26 mouse cellular contexts compared by ENCODE assay signal in the genomic region with DNA sequence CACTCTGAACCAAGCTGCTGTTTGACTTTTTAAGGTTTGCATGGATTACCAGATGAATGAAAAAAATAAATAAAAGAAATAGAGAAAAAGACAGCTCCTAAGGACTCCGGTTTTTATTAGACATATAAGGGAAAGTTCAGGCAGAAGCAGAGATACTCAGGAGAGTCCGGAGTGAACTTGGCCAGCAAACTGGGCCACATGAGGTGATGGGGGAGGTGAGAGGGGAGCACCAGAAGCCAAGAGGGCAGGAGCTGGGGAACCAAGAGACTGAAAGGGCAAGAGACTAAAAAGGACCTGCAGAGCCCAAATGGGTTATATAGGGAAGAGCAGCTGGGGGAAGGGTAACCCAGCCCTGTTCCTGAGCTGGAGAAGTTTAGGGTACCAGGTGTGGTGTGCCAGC. TPM values are rescaled to one million over a fixed set of nuclear protein-coding genes. Genes with fewer than 3 reads are reported as not detected.
DNase-seq lines count a peak whose midpoint lies in the region; ATAC-seq lines count a peak whose summit lies in the region.
"Had no signal": no experiment of that assay in that cellular context is flagged by ENCODE, and none has a peak within 500 bp of the region (broad histone marks: within the 10 kb centered on the region; RNA-seq: fewer than 3 reads in every experiment).

No protein-coding gene starts in this region.

- no peak overlapping the region for H3K27ac ChIP-seq in forebrain, embryonic 11.5 days (ENCODE audit: low read depth, low read length)
- H3K27ac ChIP-seq in forebrain, embryonic 15.5 days (replicated peaks), result no peak overlapping the region
- no peak overlapping the region for H3K27ac ChIP-seq in midbrain, embryonic 11.5 days (ENCODE audit: low read depth, low read length)
- H3K27ac ChIP-seq in midbrain, embryonic 13.5 days, result no peak overlapping the region
- peak overlapping the region; percentile 93 for H3K27ac ChIP-seq in brown adipose tissue, adult 24 weeks (replicated peaks; ENCODE audit: low read depth, low read length)
- H3K27ac ChIP-seq: embryonic facial prominence, embryonic 13.5 days; embryonic facial prominence, embryonic 15.5 days; forebrain, embryonic 10.5 days; forebrain, embryonic 13.5 days had no signal

- H3K9me3 ChIP-seq in forebrain, embryonic 11.5 days (ENCODE audit: control insufficient read depth, low read length), result no peaks in the 10 kb centered on the region; the same call in 1 of the 2 replicates
- H3K9me3 ChIP-seq in forebrain, embryonic 15.5 days, result no peaks in the 10 kb centered on the region
- no peaks in the 10 kb centered on the region; the same call in 1 of the 2 replicates for H3K9me3 ChIP-seq in midbrain, embryonic 11.5 days (ENCODE audit: control insufficient read depth, low read length)
- H3K9me3 ChIP-seq in midbrain, embryonic 13.5 days, result peaks cover 10% of the 10 kb centered on the region; the same call in 1 of the 2 replicates
- H3K9me3 ChIP-seq: embryonic facial prominence, embryonic 15.5 days; forebrain, embryonic 13.5 days had no signal

- H3K4me2 ChIP-seq in forebrain, embryonic 11.5 days (ENCODE audit: low read depth, low read length, severe bottlenecking), result no peak overlapping the region
- no peak overlapping the region for H3K4me2 ChIP-seq in forebrain, embryonic 15.5 days (replicated peaks)
- H3K4me2 ChIP-seq in midbrain, embryonic 11.5 days, result no peak overlapping the region
- H3K4me2 ChIP-seq in midbrain, embryonic 13.5 days (replicated peaks), result no peak overlapping the region
- H3K4me2 ChIP-seq: embryonic facial prominence, embryonic 13.5 days; embryonic facial prominence, embryonic 15.5 days; forebrain, embryonic 13.5 days had no signal

- peak; percentile 59 for DNase-seq in adrenal gland, postnatal 10 days
- DNase-seq in adrenal gland, postnatal 25 days, result no peak
- DNase-seq in forebrain, embryonic 11.5 days (ENCODE audit: low spot score), result peak; percentile 28
- peak; percentile 12 for DNase-seq in midbrain, embryonic 11.5 days (ENCODE audit: low spot score, missing footprints)
- no peak for DNase-seq in frontal cortex, adult 2 months (ENCODE audit: extremely low spot score in 1 of 2, low spot score in 1 of 2)
- DNase-seq: cerebellum, adult 11 months; cerebellum, adult 18-20 months; cerebellum, adult 8-10 months; cerebellum, adult 9-11 months; cerebellum, postnatal 14 days; cerebellum, postnatal 36 days; embryo, embryonic 11 days had no signal

- no peak overlapping the region for H3K9ac ChIP-seq in forebrain, embryonic 11.5 days (ENCODE audit: low read length)
- no peak overlapping the region for H3K9ac ChIP-seq in forebrain, embryonic 15.5 days (replicated peaks)
- H3K9ac ChIP-seq in midbrain, embryonic 11.5 days (ENCODE audit: low read length), result no peak overlapping the region
- H3K9ac ChIP-seq in midbrain, embryonic 13.5 days (replicated peaks), result no peak overlapping the region
- H3K9ac ChIP-seq: embryonic facial prominence, embryonic 13.5 days; embryonic facial prominence, embryonic 15.5 days; forebrain, embryonic 13.5 days had no signal

- no peaks in the 10 kb centered on the region for H3K4me1 ChIP-seq in forebrain, embryonic 11.5 days (replicated peaks; ENCODE audit: control insufficient read depth, insufficient read depth, low read length)
- no peaks in the 10 kb centered on the region for H3K4me1 ChIP-seq in forebrain, embryonic 15.5 days
- H3K4me1 ChIP-seq in midbrain, embryonic 11.5 days (ENCODE audit: control insufficient read depth, insufficient read depth, low read length), result no peaks in the 10 kb centered on the region
- no peaks in the 10 kb centered on the region for H3K4me1 ChIP-seq in midbrain, embryonic 13.5 days (replicated peaks)
- peaks cover 7% of the 10 kb centered on the region; the same call in 1 of the 2 replicates for H3K4me1 ChIP-seq in brown adipose tissue, adult 24 weeks (ENCODE audit: control insufficient read depth, insufficient read depth, insufficient read length, low read length)
- H3K4me1 ChIP-seq: embryonic facial prominence, embryonic 13.5 days; embryonic facial prominence, embryonic 15.5 days; forebrain, embryonic 10.5 days; forebrain, embryonic 13.5 days had no signal

- no peak overlapping the region for H3K4me3 ChIP-seq in forebrain, embryonic 11.5 days (ENCODE audit: low read depth, low read length)
- H3K4me3 ChIP-seq in forebrain, embryonic 15.5 days, result no peak overlapping the region
- H3K4me3 ChIP-seq in midbrain, embryonic 11.5 days (ENCODE audit: low read depth, low read length), result no peak overlapping the region
- H3K4me3 ChIP-seq in midbrain, embryonic 13.5 days (replicated peaks), result no peak overlapping the region
- H3K4me3 ChIP-seq in brown adipose tissue, adult 24 weeks (ENCODE audit: insufficient read depth, low read depth, low read length), result no peak overlapping the region
- H3K4me3 ChIP-seq: embryonic facial prominence, embryonic 13.5 days; embryonic facial prominence, embryonic 15.5 days; erythroblast, embryonic 14.5 days; forebrain, embryonic 10.5 days; forebrain, embryonic 13.5 days had no signal

- H3K27me3 ChIP-seq in forebrain, embryonic 11.5 days (ENCODE audit: control insufficient read depth, insufficient read depth, low read length), result no peaks in the 10 kb centered on the region
- H3K27me3 ChIP-seq in forebrain, embryonic 15.5 days, result no peaks in the 10 kb centered on the region
- H3K27me3 ChIP-seq in midbrain, embryonic 11.5 days (ENCODE audit: control insufficient read depth, insufficient read depth, low read length), result no peaks in the 10 kb centered on the region
- no peaks in the 10 kb centered on the region for H3K27me3 ChIP-seq in midbrain, embryonic 13.5 days
- H3K27me3 ChIP-seq: embryonic facial prominence, embryonic 13.5 days; embryonic facial prominence, embryonic 15.5 days; forebrain, embryonic 13.5 days had no signal

- 95% methylated on average over 2 of the region's 2 CpGs for WGBS in forebrain, embryonic 11.5 days
- WGBS in forebrain, embryonic 15.5 days, result 96% methylated on average over 2 of the region's 2 CpGs
- WGBS in midbrain, embryonic 11.5 days, result 93% methylated on average over 2 of the region's 2 CpGs
- 94% methylated on average over 2 of the region's 2 CpGs for WGBS in midbrain, embryonic 13.5 days

- H3K36me3 ChIP-seq in forebrain, embryonic 11.5 days (ENCODE audit: control insufficient read depth, insufficient read depth, low read length), result no peaks in the 10 kb centered on the region
- H3K36me3 ChIP-seq in forebrain, embryonic 15.5 days, result no peaks in the 10 kb centered on the region
- H3K36me3 ChIP-seq in midbrain, embryonic 11.5 days (ENCODE audit: control insufficient read depth, insufficient read depth, low read length), result no peaks in the 10 kb centered on the region
- no peaks in the 10 kb centered on the region for H3K36me3 ChIP-seq in midbrain, embryonic 13.5 days
- H3K36me3 ChIP-seq: embryonic facial prominence, embryonic 13.5 days; embryonic facial prominence, embryonic 15.5 days; forebrain, embryonic 10.5 days had no signal

- no peak for ATAC-seq in forebrain, embryonic 11.5 days (replicated peaks; ENCODE audit: low FRiP score)
- no peak for ATAC-seq in forebrain, embryonic 15.5 days (replicated peaks)
- ATAC-seq in midbrain, embryonic 11.5 days (ENCODE audit: low FRiP score), result no peak
- ATAC-seq in midbrain, embryonic 13.5 days, result no peak
- ATAC-seq: forebrain, embryonic 13.5 days; forebrain, embryonic 16.5 days had no signal

RNA-seq across cellular contexts. Expression of gene Pdcd1lg2, which starts 16.0 kb away (rescaled TPM):
- not detected for total RNA-seq in adrenal gland, postnatal 10 days (2021)
- total RNA-seq in adrenal gland, postnatal 25 days (2021), result not detected in 2 replicates
- not detected in 2 replicates for polyA plus RNA-seq in forebrain, embryonic 11.5 days (2014; fragmentation: Nextera tagmentation; extraction: Ambion mirVana)
- polyA plus RNA-seq in forebrain, embryonic 15.5 days (2015; fragmentation: Nextera tagmentation; extraction: Ambion mirVana), result not detected in 2 replicates
- polyA plus RNA-seq in midbrain, embryonic 11.5 days (2014; fragmentation: Nextera tagmentation; extraction: Ambion mirVana), result not detected in 2 replicates
- 0.09 TPM in 1 of 2 replicates, not detected in the other for polyA plus RNA-seq in midbrain, embryonic 13.5 days (2015; fragmentation: Nextera tagmentation; extraction: Ambion mirVana)
- polyA plus RNA-seq in brown adipose tissue, adult 24 weeks (2012; ENCODE audit: insufficient read depth, insufficient read length, missing spikeins), result not detected in 2 replicates
- 0.10 TPM in 1 of 2 replicates, not detected in the other for polyA plus RNA-seq in frontal cortex, adult 2 months (2012; rRNA removed)
- total RNA-seq: adrenal gland, postnatal 36 days; ES-E14; gastrocnemius, adult 18-20 months had no signal
- polyA plus RNA-seq: C2C12; embryonic facial prominence, embryonic 11.5 days; embryonic facial prominence, embryonic 13.5 days; embryonic facial prominence, embryonic 15.5 days; erythroblast, embryonic 14.5 days; forebrain, embryonic 10.5 days; forebrain, embryonic 13.5 days; forebrain, embryonic 16.5 days had no signal

RNA-seq across cellular contexts. Expression of gene Cd274, which starts 27.5 kb away (rescaled TPM):
- 1 to 10 TPM; 2.7 to 6.9 TPM for total RNA-seq in adrenal gland, postnatal 10 days (2021)
- 6.9 and 8.8 TPM in 2 replicates for total RNA-seq in adrenal gland, postnatal 25 days (2021)
- polyA plus RNA-seq in forebrain, embryonic 11.5 days (2014; fragmentation: Nextera tagmentation; extraction: Ambion mirVana), result 0.23 and 0.61 TPM in 2 replicates
- polyA plus RNA-seq in forebrain, embryonic 15.5 days (2015; fragmentation: Nextera tagmentation; extraction: Ambion mirVana), result 0.66 and 0.78 TPM in 2 replicates
- 0.34 and 0.77 TPM in 2 replicates for polyA plus RNA-seq in midbrain, embryonic 11.5 days (2014; fragmentation: Nextera tagmentation; extraction: Ambion mirVana)
- 0.27 and 0.70 TPM in 2 replicates for polyA plus RNA-seq in midbrain, embryonic 13.5 days (2015; fragmentation: Nextera tagmentation; extraction: Ambion mirVana)
- 52.6 and 58.2 TPM in 2 replicates for polyA plus RNA-seq in brown adipose tissue, adult 24 weeks (2012; ENCODE audit: insufficient read depth, insufficient read length, missing spikeins)
- polyA plus RNA-seq in frontal cortex, adult 2 months (2012; rRNA removed), result 1.6 and 1.7 TPM in 2 replicates
- polyA plus RNA-seq: erythroblast, embryonic 14.5 days had no signal

RNA-seq across cellular contexts. Expression of gene Plgrkt, which starts 27.5 kb away (rescaled TPM):
- 10 to 100 TPM; 44.0 to 83.3 TPM for total RNA-seq in adrenal gland, postnatal 10 days (2021)
- 66.1 and 99.7 TPM in 2 replicates for total RNA-seq in adrenal gland, postnatal 25 days (2021)
- polyA plus RNA-seq in forebrain, embryonic 11.5 days (2014; fragmentation: Nextera tagmentation; extraction: Ambion mirVana), result 55.7 and 59.5 TPM in 2 replicates
- 105 and 107 TPM in 2 replicates for polyA plus RNA-seq in forebrain, embryonic 15.5 days (2015; fragmentation: Nextera tagmentation; extraction: Ambion mirVana)
- polyA plus RNA-seq in midbrain, embryonic 11.5 days (2014; fragmentation: Nextera tagmentation; extraction: Ambion mirVana), result 60.4 and 68.1 TPM in 2 replicates
- polyA plus RNA-seq in midbrain, embryonic 13.5 days (2015; fragmentation: Nextera tagmentation; extraction: Ambion mirVana), result 93.9 and 97.1 TPM in 2 replicates
- 118 and 119 TPM in 2 replicates for polyA plus RNA-seq in brown adipose tissue, adult 24 weeks (2012; ENCODE audit: insufficient read depth, insufficient read length, missing spikeins)
- 41.5 and 47.3 TPM in 2 replicates for polyA plus RNA-seq in frontal cortex, adult 2 months (2012; rRNA removed)

Comparison
In these comparisons a context has a peak if more than half of its experiments do, and no peak if none do; other contexts are left out.
1. DNase-seq: peak in adrenal gland, postnatal 10 days (single experiment), forebrain, embryonic 11.5 days (single experiment) and midbrain, embryonic 11.5 days (single experiment); none in adrenal gland, postnatal 25 days (single experiment) and frontal cortex, adult 2 months (0 of 2).
2. RNA of gene Cd274, which starts 27.5 kb away (polyA plus RNA-seq): 52.6 to 58.2 TPM in brown adipose tissue, adult 24 weeks; 1.6 to 1.7 TPM in frontal cortex, adult 2 months, 0.66 to 0.78 TPM in forebrain, embryonic 15.5 days, 0.34 to 0.77 TPM in midbrain, embryonic 11.5 days, 0.27 to 0.70 TPM in midbrain, embryonic 13.5 days and 0.23 to 0.61 TPM in forebrain, embryonic 11.5 days; every median in the first group is over 10 times any median in the second.